Mouse (Mus musculus) embryo, embryonic 11 days (tissue): ENCODE data around the gene Smarca4.

Source experiments
- DNase-seq: peaks from one replicate; pipeline ENCODE4 v3.0.0-alpha.2; 2015

The Smarca4 gene

DNA sequence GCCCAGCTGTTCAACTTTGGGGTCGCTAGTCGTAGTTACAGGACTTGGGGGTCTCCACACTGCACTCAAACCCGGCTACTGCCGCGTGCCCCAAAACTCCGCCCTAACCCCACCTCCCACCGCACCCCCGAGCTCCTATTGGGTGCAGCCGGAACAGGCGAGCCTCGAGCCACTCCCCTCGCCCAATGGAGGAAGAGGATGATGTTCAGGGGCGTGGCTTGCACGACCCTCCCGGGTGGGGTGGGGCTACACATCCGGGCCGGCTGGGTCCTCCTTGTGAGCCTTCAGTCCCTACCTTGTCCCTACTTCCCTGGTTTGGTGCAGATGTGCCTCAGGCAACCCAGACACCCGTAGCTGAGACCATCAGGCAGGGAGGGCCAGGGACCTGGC, 108.2 kb downstream of the Smarca4 start:
- DNase-seq, result peak; percentile 99

DNA sequence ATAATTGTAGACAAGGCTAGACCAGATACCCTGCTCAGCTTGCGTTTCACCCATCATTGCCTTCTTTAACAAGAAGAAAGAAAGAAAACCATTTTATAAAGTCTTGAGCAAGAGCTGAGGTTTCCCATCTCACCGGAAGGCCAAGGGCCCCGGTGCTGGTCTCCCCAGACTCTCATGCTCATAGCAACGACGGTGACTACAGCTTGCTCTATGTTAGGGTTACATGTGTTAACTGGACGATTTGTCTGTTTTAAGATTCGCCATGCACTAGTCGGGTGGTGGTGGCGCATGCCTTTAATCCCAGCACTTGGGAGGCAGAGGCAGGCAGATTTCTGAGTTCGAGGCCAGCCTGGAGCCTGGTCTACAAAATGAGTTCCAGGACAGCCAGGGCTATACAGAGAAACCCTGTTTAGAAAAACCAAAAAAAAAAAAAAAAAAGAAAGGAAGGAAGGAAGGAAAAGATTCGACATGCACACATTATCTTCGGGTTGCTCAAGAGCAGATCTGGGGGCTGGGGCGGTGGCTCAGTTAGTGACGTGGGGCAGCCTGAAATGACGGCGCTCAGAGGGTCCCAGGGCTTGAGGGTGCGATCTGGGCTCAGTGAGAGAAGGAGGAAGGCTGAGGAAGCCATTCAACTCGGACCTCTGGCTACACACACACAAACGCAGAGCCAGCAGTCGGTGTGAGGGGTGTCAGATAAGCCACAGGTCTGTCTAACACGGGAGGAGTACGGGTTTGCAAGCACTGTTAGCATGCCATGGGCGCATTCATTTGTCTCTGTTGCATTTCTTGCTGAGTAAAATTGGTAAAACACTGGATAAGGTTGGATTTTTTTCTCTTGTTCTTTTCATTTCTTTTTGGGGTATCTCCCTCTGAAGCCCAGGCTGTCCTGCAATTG, 109.5 kb downstream of the Smarca4 start:
- DNase-seq, result no peak

DNA sequence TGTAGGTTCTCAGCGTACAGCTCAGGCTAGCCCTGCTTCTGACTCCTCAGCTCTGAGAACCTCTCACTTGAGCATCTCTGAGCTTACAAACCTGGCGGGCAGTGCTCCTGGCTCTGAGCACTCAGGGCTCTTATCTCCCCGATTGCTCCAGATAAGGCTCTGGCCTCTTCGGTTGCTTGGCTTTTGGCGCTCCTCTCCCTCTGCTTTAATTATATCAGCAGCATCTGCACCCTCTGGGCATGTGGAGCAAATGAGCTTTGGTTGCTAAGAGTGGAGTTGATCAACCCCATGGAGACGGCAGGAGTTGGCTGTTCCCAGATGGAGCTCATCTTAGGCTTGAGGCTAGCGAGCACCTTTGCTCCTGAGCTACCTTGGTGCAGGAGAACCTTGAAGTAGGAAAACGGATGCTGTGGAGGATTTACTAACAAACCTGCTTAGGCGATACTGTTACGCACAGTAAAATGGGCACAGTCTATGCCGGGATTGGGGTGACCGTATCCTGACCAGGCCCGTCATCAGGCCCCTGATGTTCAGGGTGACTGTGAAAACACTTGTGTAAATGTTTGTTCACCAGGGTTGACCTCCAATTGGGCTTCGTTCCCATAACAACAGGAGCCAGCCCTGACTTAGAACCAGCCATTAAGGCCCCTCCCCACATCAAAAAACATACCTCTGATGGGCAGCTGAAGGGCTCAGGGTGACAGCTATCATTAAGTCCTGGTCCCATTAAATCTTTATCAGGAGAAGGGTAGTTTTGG, 110.4 kb downstream of the Smarca4 start:
- DNase-seq, result no peak

GRCm38 (mm10) chr9:21728261-21728832, 112.4 kb downstream of the Smarca4 start:
- no peak for DNase-seq

- DNase-seq, result no peak
These were observed 113.3 kb downstream of the Smarca4 start for GRCm38 (mm10) chr9:21729264-21729663.

DNA sequence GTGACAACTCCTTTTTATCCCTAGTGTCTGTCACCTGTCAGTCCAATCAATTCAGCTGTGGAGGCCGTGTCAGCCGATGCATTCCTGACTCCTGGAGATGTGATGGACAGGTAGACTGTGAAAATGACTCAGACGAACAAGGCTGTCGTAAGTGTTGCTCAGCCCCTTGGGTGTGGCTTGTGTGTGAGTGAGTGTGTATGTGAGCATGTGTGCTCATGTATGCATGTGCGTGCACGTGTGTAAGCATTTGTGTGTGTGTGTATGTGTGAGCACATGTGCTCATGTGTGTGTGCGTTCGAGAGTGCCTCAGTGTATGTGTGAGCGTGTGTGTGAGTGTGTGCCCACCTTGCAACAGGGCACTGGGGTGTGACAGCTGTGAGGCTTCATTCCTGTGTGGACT, 116.3 kb downstream of the Smarca4 start:
- DNase-seq, result no peak

- DNase-seq, result no peak
These were observed 117.5 kb downstream of the Smarca4 start for GRCm38 (mm10) chr9:21733446-21733845.

GRCm38 (mm10) chr9:21733989-21734388, 118.0 kb downstream of the Smarca4 start:
- no peak for DNase-seq

- DNase-seq, result no peak
These were observed 119.2 kb downstream of the Smarca4 start for GRCm38 (mm10) chr9:21735126-21735525.

- no peak for DNase-seq
These were observed 120.6 kb downstream of the Smarca4 start for GRCm38 (mm10) chr9:21736580-21736979.

- no peak for DNase-seq
These were observed 121.2 kb downstream of the Smarca4 start for GRCm38 (mm10) chr9:21737188-21737587.

GRCm38 (mm10) chr9:21738776-21739175, 122.8 kb downstream of the Smarca4 start:
- no peak for DNase-seq

- DNase-seq, result no peak
These were observed 124.5 kb downstream of the Smarca4 start for GRCm38 (mm10) chr9:21740427-21740826.

- DNase-seq, result no peak
These were observed 125.5 kb downstream of the Smarca4 start for GRCm38 (mm10) chr9:21741514-21741913.

DNA sequence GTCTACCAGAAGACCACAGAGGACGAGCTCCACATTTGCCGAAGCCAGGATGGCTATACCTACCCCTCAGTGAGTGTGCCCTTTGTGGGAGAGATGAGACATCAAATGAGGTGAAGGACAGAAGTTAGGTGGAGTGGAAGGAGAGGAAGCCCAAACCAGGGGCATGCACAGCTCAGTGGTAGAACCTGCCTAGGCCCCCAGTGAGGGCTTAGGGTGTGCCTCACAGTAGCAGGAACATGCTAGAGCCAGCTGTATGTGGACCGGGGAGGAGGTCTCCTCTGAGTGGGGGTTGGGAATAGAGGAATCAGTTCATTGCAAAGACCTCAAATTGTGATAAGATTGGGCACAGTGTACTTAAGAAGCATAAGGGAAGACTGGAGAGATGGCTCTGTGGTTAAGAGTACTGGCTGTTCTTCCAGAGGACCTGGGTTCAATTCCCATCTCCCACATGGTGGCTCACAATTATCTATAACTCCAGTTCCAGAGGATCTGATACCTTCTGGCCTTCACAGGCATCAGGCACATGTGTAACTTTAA, 131.3 kb downstream of the Smarca4 start:
- DNase-seq, result no peak

- no peak for DNase-seq
These were observed 132.1 kb downstream of the Smarca4 start for GRCm38 (mm10) chr9:21748033-21748432.

DNA sequence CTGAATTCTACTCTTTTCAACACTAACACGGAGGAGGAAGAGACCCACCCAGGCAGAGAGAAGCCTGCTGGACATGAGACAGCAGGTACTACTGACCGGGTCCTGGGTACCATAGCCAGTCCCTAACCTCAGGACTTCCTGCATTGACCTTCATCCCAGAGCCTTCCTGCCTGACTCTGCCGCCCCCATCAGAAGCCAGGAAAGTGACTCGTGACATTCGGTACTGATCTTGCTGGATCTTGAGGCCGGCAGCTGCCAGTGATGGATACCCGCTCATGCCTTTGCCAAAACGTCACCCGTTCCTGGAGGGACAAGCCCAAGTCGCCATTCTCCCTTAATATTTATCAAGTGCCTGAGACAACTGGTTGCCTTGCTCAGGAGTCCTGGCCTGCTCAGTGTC, 132.5 kb downstream of the Smarca4 start:
- no peak for DNase-seq

DNA sequence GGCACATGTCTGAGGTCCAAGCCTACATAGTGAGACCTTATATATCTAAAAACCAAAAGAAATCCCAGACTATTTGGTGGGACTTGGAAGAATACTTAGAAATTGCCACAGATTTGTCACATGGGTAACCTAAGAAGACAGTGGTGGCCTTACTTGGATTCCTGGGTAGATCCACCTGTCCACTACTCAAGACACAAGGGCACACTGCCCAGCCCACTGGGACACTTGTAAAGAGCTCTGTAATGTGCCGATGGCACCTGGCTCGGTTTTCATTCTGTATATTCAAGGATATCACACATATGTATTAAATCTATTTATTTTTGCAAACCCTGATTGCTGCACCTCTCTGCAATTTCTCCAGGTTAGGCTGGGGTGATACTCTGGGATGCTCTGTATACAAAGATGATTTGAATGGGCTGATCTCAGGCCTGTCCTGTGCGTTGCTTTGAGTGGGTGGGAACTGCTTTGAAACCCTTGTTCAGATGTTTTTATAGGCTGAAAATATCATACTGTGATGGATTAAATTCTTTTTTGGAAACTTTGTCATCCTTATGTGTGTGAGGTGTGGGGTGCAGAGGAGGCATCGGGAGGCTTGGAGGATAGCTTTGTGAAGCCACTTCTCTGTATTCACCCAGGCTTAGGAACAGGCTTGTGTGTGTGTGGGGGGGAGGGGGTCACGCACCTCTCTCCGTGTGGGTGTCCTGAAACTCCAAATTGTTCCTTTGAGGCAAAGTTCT, 133.6 kb downstream of the Smarca4 start:
- DNase-seq, result no peak

GRCm38 (mm10) chr9:21750370-21750769, 134.4 kb downstream of the Smarca4 start:
- DNase-seq, result no peak

- no peak for DNase-seq
These were observed 135.4 kb downstream of the Smarca4 start for GRCm38 (mm10) chr9:21751347-21751746.

- no peak for DNase-seq
These were observed 136.4 kb downstream of the Smarca4 start for GRCm38 (mm10) chr9:21752252-21752792.
